Mouse (Mus musculus) fibroblast of lung, adult 2 months (primary cell): ENCODE data around the gene Tedc2.

Experiments used
- DNase-seq: peaks from one replicate; pipeline ENCODE4 v3.0.0-alpha.2; 2011; ENCODE audit warnings: low read depth

Gene Tedc2

DNA sequence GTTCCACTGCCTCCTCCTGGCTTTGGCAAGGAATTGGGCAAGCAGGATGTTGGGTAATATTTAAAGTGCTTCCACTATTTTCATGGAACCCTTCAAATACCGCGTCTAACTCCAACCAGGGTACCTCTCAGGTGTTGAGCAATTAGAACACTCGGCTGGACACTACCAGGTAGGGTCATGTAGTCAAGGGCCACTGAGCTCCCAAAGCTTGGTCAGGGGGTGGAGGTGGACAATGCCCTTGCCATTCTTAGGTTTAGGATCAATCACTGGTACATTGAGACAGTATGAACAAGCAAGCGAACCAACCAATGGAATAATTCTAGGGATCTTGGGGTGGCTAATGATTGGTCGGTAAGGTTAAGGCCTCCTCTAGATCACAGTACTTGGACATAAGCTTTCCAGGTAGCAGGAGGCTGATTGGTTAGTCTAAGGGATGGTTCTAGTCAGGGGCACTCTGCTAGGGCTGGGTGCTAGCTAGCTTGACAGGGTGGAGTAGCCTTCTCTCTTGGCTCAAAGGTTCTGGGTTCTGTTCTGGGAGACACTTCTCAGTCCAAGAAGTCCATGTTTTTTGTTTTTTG is 8.1 kb downstream of the Tedc2 start:
- DNase-seq: no peak

DNA sequence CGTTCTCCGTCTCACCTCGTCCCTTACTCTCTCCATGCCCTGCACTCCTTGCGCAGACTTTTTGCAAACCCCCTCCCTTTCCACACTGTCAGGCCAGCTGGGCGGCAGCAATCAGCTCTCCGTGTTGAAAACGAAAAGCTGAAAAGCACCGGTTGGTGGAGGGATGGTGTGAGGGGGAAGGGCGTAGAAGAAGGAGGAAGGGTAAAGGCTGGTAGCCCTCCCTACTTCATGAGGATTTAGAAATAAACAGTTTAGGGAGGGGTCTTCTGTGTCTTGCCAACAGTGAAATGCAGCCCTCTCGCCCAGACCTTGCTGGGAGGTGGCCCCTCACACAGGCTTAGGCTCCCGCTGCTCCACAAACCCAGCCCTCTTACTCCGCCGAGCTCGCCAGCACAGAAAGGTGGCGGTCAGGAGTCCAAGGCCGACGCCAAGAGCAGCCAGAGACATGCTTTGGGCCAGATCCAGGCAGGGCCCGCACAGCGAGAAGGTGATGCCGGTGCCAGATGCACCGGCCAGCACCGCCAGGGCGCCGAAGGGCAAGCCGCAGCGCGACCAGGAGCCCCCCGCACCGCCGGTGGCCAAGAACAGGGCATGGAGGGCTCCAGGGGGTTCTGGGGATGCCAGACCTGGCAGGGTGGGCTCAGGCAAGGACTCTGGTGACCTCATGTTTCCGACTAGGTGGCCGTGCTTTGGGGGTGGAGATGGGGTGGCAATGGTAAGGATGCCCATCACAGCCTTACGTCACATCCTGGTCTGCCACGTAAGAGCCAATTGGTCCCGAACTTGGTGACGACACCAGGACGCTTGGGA is 8.8 kb downstream of the Tedc2 start:
- peak; percentile 36 for DNase-seq

DNA sequence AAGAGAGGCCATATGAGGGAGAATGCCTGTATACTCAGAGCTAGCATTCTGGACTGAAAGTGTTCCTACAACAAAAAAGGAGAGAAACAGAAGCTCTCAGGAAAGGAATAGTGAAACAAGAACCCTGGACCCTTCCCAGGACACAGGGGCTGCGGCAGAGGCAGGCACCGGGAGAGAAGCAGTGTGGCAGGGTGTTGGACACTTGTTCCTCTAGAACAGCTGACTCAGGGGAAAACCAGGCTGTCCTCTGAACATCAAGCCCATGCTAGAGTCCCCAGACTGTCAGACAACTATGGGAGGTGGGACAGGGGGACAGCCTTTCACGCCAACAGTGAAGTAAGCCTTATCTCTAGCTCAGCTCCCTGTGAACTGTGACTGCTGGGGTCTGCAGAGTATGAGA is 10.1 kb downstream of the Tedc2 start:
- no peak for DNase-seq

DNA sequence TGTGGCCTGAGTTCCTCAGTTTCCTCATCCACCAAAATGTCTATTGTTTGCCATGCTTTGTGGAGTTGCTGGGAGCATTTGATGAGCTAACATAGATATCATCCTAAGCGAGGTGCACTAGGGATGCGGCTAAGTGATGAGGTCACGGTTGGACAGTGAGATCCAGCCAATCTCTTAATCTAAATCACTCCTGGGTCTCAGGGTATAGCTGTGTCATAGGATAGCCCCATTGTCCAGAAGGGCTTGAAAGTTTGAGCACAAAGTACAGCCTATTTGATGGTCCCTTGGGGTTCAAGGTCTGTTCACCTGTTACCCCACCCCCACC is 10.8 kb downstream of the Tedc2 start:
- DNase-seq: no peak

DNA sequence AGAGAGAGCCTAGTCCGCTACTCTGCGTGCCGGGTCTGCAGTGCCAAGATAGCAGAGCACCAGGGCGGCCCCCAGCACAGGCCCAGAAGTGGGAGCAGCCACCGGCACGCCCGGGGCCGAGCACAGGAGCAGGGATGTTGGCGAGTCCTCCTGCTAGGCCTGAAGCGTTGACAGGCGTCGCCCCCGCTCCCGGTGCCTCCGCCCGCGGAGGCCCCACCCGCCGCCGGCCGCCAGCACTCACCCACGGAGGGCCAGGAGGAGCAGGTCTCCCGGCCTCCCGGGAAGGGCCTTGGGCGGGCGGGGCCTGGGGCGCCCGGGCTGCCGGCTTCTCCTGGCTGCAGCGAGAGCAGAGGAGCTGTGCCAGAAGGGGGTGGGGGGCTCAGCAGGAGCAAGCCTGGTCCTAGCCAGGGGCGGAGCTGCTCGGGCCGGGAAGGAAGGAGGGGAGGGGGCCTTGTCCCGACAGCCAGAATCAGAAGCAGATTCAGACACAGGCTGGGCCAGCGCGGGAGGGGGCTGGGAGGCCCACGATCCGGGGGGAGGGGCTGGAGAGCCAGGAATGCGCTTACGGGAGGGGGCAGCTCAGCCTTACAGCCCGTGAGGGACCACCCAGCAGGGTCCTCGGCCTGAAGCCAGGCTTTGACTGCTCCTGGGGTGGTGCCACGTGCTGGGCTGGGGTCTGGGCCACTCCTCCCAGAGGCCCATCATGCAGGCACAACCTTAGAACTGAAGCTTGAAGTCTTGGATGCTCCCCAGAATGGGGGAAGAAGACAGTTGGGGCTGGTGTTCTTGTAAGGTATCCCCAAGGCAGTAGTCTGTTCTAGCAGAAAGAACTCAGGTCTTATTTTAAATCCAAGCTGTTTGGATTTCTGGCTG is 11.4 kb downstream of the Tedc2 start, which contains the start of gene Ntn3:
Gene Ntn3 (minus strand): TSS at position 489 of the 873 bp plus-strand sequence.
- DNase-seq: peak; percentile 20

DNA sequence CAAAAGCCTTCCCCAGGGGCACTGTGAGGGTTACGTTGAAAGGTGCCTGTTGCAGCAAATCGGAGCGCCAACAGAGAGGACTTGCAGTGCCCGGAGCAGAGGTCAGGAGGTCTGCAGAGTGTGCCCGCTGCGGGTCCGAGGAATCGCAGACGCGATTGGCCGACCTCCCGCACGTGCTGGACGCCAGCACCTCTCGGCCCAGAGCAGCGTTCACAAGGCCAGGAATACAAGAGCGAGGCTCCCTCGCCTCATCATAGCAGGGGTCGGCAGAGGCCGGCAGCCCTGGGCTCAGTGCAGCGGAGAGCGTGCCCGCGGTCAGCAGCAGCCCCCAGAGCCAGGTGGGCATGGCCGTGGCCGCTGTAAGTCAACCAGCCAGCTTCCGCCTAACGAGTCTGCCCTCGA is 12.0 kb downstream of the Tedc2 start:
- DNase-seq: no peak

DNA sequence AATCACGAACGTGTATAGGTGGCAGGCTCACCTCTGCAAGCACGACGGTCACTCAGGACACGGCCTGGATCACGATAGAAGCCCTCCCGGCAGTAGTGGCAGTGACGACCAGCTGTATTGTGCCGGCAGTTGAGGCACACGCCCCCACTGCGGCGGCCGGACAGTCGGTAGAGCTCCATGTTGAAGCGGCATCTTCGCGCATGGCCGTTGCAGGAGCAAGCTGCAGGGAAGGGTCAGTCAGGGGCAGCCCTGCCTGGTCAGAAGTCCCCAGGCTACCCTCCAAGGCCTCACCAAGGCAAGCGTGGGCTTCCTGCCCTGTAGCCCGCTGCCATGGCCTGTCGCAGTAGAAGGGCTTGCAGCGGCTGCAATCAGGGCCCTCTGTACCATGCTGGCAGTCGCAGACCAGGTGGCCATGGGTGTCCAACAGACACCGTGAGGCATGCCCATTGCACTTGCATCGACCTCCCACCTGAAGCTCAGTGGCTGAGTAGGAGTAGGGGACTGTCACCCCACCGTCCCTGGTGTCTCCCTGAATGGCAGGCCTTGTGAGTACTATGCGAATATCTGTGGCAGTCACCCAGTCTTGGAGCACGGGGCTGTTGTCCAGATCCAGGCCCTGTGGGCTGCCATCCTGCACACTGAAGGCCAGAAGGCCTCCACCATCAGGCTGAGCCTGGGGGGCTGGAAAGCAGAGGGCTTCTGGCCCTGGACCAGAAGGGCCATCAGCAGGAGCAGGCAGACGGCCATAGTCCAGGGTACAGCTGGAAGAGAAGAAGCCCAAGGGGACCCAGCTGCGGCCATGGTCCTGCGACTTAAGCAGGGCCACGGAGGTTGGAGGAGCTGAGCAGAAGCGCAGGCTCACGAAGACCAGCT is 12.6 kb downstream of the Tedc2 start:
- no peak for DNase-seq

DNA sequence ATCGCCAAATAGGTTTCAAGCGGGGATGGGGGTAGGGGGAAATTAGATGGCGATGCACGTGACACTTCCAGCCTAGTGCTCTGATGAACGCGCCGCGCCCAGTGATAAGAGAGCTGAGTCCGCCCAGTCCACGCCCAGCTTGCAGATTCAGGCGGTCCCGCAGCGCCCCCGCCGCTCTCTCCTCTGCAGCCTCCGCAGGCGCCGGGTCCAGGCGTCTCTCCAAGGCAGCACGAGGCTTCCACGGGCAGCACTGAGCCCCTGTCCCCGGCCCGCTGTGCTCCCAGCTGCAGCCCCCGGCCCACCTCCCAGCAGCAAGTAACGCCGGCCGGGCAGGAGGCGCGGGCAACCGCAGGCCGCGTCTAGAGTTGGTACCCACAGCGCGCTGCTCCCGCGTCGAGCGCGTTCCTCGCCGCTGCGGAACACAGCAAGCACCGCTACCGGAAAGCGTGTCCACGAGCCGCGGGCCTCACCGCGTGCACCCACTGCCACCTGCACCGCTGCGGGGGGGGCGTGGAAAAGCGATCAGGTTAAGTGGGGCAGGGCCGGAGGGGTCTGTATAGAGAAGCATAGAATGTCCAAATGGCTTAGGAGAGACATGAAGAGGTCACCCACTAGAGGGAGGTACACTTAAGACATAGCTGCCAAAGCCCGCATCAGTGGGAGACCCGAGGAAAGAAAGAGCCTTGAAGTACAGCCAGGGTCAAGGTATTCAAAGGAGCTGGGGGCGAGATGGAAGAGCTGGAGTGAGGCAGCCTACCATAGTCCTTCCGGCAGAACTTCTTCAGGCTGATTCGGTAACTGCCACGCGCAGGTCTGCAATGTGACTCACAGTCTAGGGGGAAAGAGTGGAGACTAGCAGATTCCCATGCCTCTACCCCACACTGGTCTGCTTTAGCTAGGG is 13.9 kb downstream of the Tedc2 start:
- DNase-seq: no peak

DNA sequence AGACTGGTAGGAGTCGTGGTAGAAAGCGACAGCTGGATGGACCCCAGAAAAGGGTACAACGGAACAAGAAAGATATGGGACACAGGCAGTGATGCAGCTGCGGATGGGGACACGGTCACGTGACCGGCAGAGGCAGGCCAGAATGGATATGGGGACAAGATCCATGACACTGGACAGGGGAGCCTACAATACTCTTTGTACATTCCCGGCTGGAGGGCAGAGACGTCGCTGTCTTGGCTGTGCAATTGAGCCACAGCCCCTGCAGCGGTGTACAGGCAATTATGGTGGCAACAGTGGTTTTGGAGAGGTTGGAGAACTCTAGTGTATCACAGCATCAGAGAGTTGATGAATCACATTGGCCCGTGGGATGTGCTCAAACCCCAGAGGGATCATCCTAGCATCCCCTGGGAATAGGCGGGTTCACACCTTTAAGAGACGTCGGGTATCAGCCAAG is 14.7 kb downstream of the Tedc2 start:
- no peak for DNase-seq

DNA sequence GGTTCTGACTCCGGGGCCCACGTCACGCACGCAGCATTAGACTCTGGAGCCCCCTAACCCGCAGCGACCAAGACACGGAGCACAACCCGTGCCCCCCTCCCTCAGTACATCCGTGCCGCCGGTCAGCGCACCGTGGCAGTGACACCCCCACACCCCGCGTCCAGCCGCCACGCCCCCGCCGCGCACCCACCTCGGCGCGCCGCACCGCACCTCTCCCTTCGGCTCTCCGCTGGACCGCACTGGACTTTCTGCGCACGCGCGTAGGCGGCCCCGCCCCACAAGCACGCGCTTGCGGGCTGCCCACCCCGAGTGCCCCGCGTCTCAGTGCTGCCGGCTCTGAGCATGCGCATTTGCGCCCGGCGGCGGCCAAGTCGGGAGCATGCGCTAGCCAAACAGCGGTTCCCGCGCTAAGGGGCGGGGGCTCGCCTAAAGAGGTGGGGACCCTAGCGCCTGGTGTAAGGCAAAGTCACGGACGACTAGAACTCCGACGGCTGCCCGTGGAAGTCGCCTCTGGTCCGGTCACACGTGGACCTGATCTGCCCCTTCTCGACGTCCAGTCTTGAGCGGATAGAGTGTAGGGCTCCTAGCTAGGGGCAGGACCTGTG is 15.3 kb downstream of the Tedc2 start, which contains the start of gene Tbc1d24:
Gene Tbc1d24 (minus strand): TSS at position 279 of the 605 bp plus-strand sequence.
- peak; percentile 62 for DNase-seq

DNA sequence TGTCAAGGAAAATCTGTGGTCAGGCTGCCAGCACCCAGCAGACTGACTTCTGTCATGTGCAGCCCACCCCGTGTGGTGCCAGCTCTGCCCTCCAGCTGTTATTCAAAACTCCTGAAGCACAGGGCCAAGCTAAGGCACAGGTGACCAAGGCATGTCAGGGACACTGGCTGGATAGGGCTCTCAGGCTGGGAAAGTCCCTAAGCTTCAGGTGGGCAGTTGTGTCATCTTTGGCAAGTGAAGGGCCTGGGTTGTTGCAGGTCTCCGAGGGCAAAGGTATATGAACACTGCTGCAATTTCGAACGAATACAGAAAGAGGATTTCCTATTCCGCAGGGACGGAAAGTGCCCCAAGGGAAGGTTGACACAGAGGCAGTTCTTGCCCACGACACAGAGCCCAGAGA is 15.8 kb downstream of the Tedc2 start:
- DNase-seq: no peak

DNA sequence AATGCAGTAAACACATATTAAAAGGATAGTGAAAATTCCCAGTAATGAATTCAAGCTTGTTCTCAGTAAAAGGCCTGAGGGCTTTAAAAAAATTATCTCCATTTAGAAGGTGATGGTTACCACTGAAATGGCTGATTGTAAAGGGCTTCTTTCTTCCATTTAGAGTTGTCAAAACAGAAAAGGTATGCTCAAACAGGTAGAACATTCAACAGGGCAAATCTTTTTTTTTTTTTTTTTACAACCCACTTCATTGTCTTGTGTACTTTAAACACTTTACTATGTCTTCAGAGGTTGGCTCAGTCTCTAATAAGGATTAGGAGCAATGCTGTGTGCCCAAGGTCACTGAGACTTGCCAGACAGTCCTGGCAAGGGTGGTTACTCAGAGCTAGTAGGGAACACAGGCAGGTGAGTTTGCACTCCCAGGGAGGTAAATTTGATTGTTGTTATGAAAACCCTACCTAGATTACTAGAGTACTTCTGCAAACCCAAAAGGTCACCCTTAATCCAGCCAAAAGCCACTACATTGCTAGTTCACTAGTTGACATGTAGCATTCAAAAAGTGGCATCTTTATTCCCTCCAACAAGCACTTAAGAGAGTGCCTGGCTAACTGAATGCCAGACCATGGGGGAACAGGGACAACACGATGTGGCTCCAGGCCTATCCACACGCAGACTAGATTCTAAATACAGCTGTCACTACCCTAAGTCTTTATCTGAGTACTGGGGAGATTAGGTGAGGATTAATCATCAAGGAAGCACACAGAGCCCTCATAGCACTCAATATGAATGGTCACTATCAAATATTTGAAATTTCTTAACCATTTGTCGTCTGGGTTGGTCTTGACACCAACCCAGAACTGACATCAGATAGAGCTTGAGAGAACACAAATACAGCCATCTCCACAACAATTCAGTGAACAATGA is 16.8 kb downstream of the Tedc2 start:
- DNase-seq: no peak

DNA sequence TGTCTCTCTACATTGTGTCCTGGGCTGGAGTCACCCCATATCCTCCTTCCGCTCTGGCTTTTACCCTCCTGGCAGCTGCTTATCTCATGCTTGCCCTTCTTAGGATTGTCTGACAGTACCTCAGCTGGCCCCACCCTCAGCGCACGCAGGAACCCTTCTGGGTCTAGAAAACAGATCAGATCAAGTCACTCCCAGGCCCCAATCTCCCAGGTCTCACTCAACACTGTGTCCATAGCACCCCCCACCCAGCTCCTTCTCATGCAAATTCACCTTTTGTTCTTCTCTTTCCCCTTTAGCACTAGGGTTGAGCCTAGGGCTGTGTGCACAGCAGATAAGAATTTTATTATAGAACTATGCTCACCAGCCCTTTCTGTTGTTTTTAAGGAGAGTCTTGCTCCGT is 17.6 kb downstream of the Tedc2 start:
- no peak for DNase-seq

DNA sequence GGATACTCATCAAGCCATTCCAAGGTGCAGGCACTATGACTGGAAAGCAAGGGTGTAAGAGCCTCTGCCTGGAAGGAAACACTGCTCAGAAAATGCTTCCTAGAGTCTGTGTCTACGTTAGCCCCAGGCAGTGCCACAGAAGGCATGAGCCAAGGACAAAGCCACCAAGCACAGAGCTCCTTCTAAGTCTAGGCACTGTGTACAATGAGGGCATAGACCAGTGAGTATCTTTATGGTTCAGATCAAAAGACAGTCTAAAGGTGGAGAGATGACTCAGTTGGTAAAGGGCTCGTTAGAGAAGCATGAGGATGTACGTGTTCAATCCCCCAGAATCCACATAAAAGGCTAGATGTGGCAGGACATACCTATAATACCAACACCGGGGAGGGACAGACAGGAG is 19.6 kb downstream of the Tedc2 start:
- no peak for DNase-seq

DNA sequence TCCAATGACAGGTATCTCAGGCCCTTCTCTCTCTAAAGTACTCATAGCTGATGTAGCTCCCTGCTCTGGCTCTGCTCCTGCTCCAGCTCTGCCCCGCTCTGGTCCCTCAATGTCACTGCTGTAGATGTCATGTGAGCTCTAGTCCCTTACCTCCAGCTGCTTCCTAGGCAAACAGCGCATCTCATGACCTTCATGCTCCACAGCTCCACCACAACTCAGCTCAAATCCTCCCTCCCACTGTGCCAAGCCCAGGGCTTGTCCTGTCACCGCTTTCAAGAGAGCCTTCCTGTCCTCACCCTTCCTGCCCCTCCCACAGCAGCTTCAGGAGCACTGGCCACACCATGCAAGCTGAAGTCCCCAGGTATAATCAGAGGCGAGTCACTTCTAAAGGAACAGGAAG is 20.9 kb downstream of the Tedc2 start:
- no peak for DNase-seq

DNA sequence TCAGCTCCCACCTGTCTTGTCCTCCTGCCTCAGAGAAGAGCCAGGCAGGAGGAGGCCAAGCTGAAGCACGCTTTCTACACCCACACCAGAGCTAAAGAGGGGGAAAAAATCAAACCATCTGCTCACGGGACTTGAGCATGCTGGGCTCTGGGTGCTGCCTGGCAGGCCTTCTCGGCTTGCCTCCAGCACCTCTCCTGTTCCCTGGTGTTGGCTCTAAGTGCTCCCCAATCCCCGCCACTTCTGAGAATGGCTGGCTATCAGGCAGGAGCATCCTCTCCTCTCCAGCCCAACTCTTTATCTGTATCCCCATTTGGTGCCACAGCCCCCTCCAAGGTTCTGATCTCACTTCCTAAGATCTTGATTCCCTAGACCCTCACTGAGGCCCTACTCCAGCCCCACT is 21.4 kb downstream of the Tedc2 start:
- DNase-seq: no peak

DNA sequence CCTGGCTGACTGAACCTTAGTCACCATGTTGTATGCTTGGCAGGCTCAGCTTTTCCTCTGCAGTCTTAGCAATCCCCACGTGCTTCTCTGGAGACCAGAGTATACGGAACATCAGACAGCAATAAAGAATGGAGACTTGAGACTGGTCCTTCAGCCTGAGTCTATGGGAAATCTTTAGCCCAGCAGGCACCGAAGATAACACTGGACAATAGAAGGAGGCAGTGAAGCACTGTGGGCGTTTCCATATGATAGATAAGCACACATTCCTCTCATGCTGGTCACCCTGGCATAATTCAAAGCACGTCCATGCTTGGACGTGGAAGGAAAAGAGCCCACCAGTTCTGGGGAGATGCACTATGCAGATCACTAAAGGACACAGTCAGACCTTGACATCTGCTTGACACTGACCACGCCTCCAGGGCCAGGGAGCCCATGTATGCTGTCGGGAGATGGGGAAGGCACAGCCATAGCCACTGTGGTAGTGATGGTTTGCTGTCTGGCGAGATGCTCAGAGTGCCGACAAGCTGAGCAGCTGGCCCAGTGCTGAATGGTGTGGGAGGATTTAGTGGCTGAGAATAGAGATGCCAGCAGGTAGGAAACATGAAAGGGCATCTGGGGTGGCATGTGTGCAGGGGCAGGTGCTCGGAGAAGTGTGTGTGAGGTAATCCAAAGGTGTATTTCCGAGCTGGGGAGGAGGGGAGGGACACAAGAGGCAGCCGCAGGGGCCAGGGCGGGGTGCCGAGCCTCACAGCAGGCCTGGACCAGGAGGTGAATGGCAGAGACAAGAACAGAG is 23.4 kb downstream of the Tedc2 start:
- no peak for DNase-seq

DNA sequence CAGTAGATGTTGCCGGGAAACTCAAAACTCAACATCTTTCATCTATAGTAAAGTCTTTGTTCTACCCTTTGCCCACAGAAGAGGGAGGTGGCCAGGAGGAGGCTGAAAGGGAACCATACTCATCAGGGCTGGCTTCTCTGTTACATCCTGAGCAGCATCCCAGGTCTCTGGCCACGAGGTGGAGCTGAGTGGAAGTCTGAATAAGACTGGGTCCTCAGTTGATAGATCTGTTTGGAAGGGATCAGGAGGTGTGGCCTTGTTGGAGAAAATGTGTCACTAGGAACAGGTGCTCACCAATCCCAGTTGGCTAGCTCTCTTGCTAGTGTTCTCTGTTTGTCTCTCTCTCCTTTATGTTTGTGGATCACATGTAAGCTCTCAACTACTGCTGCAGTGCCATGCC is 25.3 kb downstream of the Tedc2 start:
- DNase-seq: no peak
